Mouse (Mus musculus) MEL (cell line): Measurements from ENCODE around the gene Spice1. TPM values are rescaled to one million over a fixed set of nuclear protein-coding genes. Genes with fewer than 3 reads are reported as not detected.

Experiments used
- DNase-seq: peaks from one replicate; pipeline ENCODE4 v3.0.0; 2011; ENCODE audit warnings: low read depth, low spot score
- H3K27ac ChIP-seq: 2 replicates; pipeline ENCODE4 v1.5.1; 2012; ENCODE audit warnings: low read depth, mild to moderate bottlenecking, control low read depth, low read length, moderate library complexity; ENCODE audit not compliant: control insufficient read depth
- H3K27me3 ChIP-seq, 2 experiments: fragments of 150-350 bp in 1 of 2; sonication (generic) in 1 of 2; 2 replicates each; pipeline ENCODE4 v1.6.1; 2012; ENCODE audit warnings: low read length in 2 of 2, mild to moderate bottlenecking in 2 of 2, improper control_type of control experiment in 1 of 2, moderate library complexity in 1 of 2; ENCODE audit not compliant: insufficient read depth in 2 of 2, control insufficient read depth in 1 of 2
- H3K36me3 ChIP-seq, 2 experiments: 2 replicates each; pipeline ENCODE4 v1.6.1; 2012 to 2014; ENCODE audit warnings: low read length in 2 of 2, improper control_type of control experiment in 1 of 2, inconsistent platforms in 1 of 2, mild to moderate bottlenecking in 1 of 2; ENCODE audit not compliant: insufficient read depth in 2 of 2, control insufficient read depth in 1 of 2
- H3K4me1 ChIP-seq, 2 experiments: fragments of 150-350 bp in 1 of 2; sonication (generic) in 1 of 2; 2 replicates each; pipeline ENCODE4 v1.6.1; 2012; ENCODE audit warnings: low read length in 2 of 2, improper control_type of control experiment in 1 of 2, mild to moderate bottlenecking in 1 of 2; ENCODE audit not compliant: insufficient read depth in 2 of 2, control insufficient read depth in 1 of 2
- H3K4me3 ChIP-seq, 2 experiments: fragments of 150-350 bp in 1 of 2; sonication (generic) in 1 of 2; 2 replicates each; pipeline ENCODE4 v1.5.1; 2012; ENCODE audit warnings: low read depth in 2 of 2, low read length in 2 of 2, mild to moderate bottlenecking in 2 of 2, moderate library complexity in 2 of 2, control low read depth in 1 of 2, improper control_type of control experiment in 1 of 2; ENCODE audit not compliant: control insufficient read depth in 1 of 2, insufficient read depth in 1 of 2
- H3K79me2 ChIP-seq: 2 replicates; pipeline ENCODE4 v1.6.1; 2012; ENCODE audit warnings: mild to moderate bottlenecking, low read length, moderate library complexity; ENCODE audit not compliant: control insufficient read depth, poor library complexity, insufficient read depth
- H3K9ac ChIP-seq: 2 replicates; pipeline ENCODE4 v1.6.1; 2012; ENCODE audit warnings: low read depth, mild to moderate bottlenecking, control low read depth, low read length, moderate library complexity; ENCODE audit not compliant: control insufficient read depth, poor library complexity, severe bottlenecking
- H3K9me3 ChIP-seq: fragments of 150-350 bp; sonication (generic); replicated peaks from 2 replicates; pipeline ENCODE4 v1.6.1; 2012; ENCODE audit warnings: mild to moderate bottlenecking, low read length, improper control_type of control experiment, moderate library complexity; ENCODE audit not compliant: insufficient read depth
- BHLHE40 ChIP-seq: IDR thresholded peaks from 2 replicates; pipeline ENCODE4 v1.6.1; 2012; ENCODE audit warnings: low read depth, mild to moderate bottlenecking, inconsistent platforms, low read length, improper control_type of control experiment, borderline replicate concordance
- E2F4 ChIP-seq: IDR thresholded peaks from 2 replicates; pipeline ENCODE4 v1.6.1; 2011; ENCODE audit warnings: low read depth, low read length, improper control_type of control experiment, borderline replicate concordance
- ELF1 ChIP-seq: IDR thresholded peaks from 2 replicates; pipeline ENCODE4 v1.6.1; 2014; ENCODE audit warnings: low read depth, mild to moderate bottlenecking, inconsistent platforms, low read length, improper control_type of control experiment, moderate library complexity
- EP300 ChIP-seq, 2 experiments: IDR thresholded peaks; 2 replicates each; pipeline ENCODE4 v1.6.1; 2011; ENCODE audit warnings: improper control_type of control experiment in 2 of 2, low read length in 2 of 2, low read depth in 1 of 2, mild to moderate bottlenecking in 1 of 2
- HCFC1 ChIP-seq: IDR thresholded peaks from 2 replicates; pipeline ENCODE4 v1.6.1; 2012; ENCODE audit warnings: low read depth, mild to moderate bottlenecking, inconsistent platforms, low read length, improper control_type of control experiment, moderate library complexity
- MAFK ChIP-seq: IDR thresholded peaks from 2 replicates; pipeline ENCODE4 v1.6.1; 2011; ENCODE audit warnings: low read depth, mild to moderate bottlenecking, low read length, improper control_type of control experiment, borderline replicate concordance
- MAX ChIP-seq: IDR thresholded peaks from 2 replicates; pipeline ENCODE4 v1.6.1; 2011; ENCODE audit warnings: low read length, improper control_type of control experiment
- MAZ ChIP-seq: IDR thresholded peaks from 2 replicates; pipeline ENCODE4 v1.6.1; 2012; ENCODE audit warnings: low read depth, mild to moderate bottlenecking, inconsistent platforms, low read length, improper control_type of control experiment
- MEF2A ChIP-seq: IDR thresholded peaks from 2 replicates; pipeline ENCODE4 v1.6.1; 2014; ENCODE audit warnings: low read depth, mild to moderate bottlenecking, inconsistent platforms, low read length, improper control_type of control experiment; ENCODE audit not compliant: poor library complexity, insufficient replicate concordance, severe bottlenecking; ENCODE audit errors: extremely low read depth
- MXI1 ChIP-seq: IDR thresholded peaks from 2 replicates; pipeline ENCODE4 v1.6.1; 2011; ENCODE audit warnings: mild to moderate bottlenecking, low read depth, low read length, improper control_type of control experiment
- MYC ChIP-seq: IDR thresholded peaks from 2 replicates; pipeline ENCODE4 v1.6.1; 2011; ENCODE audit warnings: low read depth, mild to moderate bottlenecking, low read length, improper control_type of control experiment, moderate library complexity
- POLR2AphosphoS5 ChIP-seq: IDR thresholded peaks from 2 replicates; pipeline ENCODE4 v1.6.1; 2012; ENCODE audit warnings: low read depth, borderline replicate concordance, mild to moderate bottlenecking, inconsistent platforms, low read length, moderate library complexity, mixed read lengths
- RAD21 ChIP-seq: IDR thresholded peaks from 2 replicates; pipeline ENCODE4 v1.6.1; 2011; ENCODE audit warnings: mild to moderate bottlenecking, low read depth, low read length, improper control_type of control experiment
- SIN3A ChIP-seq: IDR thresholded peaks from 2 replicates; pipeline ENCODE4 v1.6.1; 2012; ENCODE audit warnings: low read length, improper control_type of control experiment, inconsistent platforms
- SMC3 ChIP-seq: IDR thresholded peaks from 2 replicates; pipeline ENCODE4 v1.6.1; 2011; ENCODE audit warnings: low read depth, low read length, improper control_type of control experiment
- TAL1 ChIP-seq: IDR thresholded peaks from 2 replicates; pipeline ENCODE4 v1.6.1; 2012; ENCODE audit warnings: mild to moderate bottlenecking, inconsistent platforms, low read length, moderate library complexity, mixed read lengths
- TBP ChIP-seq: IDR thresholded peaks from 2 replicates; pipeline ENCODE4 v1.8.0; 2011; ENCODE audit warnings: low read depth, low read length, improper control_type of control experiment
- USF1 ChIP-seq: IDR thresholded peaks from 2 replicates; pipeline ENCODE4 v1.6.1; 2014; ENCODE audit warnings: low read depth, mild to moderate bottlenecking, inconsistent platforms, low read length, improper control_type of control experiment, moderate library complexity
- USF2 ChIP-seq, 2 experiments: IDR thresholded peaks; 2 replicates each; pipeline ENCODE4 v1.6.1; 2011 to 2012; ENCODE audit warnings: improper control_type of control experiment in 2 of 2, low read length in 2 of 2, borderline replicate concordance in 1 of 2, inconsistent platforms in 1 of 2, low read depth in 1 of 2, mild to moderate bottlenecking in 1 of 2; ENCODE audit not compliant: insufficient read depth in 1 of 2
- ZC3H11A ChIP-seq: IDR thresholded peaks from 2 replicates; pipeline ENCODE4 v1.6.1; 2012; ENCODE audit warnings: low read depth, mild to moderate bottlenecking, inconsistent platforms, low read length, improper control_type of control experiment
- ZMIZ1 ChIP-seq: IDR thresholded peaks from 2 replicates; pipeline ENCODE4 v1.6.1; 2012; ENCODE audit warnings: low read depth, mild to moderate bottlenecking, inconsistent platforms, low read length, improper control_type of control experiment, moderate library complexity
- polyA plus RNA-seq, 2 experiments: library from polyadenylated mRNA; stranded (reverse) in 1 of 2; unstranded in 1 of 2; fragments of >175 nt in 1 of 2; fragments of >200 nt in 1 of 2; gene quantifications; 2 replicates each; pipeline versions ENCODE4 v1.2.1 to v1.2.4; 2012; ENCODE audit warnings: low replicate concordance in 2 of 2, low read depth in 1 of 2; ENCODE audit not compliant: insufficient read length in 2 of 2, insufficient read depth in 1 of 2, missing spikeins in 1 of 2
- total RNA-seq: library from RNA; depleted of rRNA; stranded (reverse); fragments of 300-350 nt; gene quantifications from 2 replicates; pipeline ENCODE4 v1.2.3, GENCODE M21; 2012

Gene Spice1
- total and polyA plus RNA-seq, 3 experiments: 14.8 to 24.1 TPM; not detected in 1

- Histone ChIP-seq H3K4me1 (no peaks in the 10 kb centered on the region), H3K4me3 (no peak overlapping the region), H3K27me3 (peaks cover 0 to 2% of the 10 kb centered on the region in 2 experiments; a peak in 2 of 4 replicates), H3K9ac (no peak overlapping the region), H3K79me2 (no peaks in the 10 kb centered on the region), H3K9me3 (no peaks in the 10 kb centered on the region), H3K36me3 (no peaks in the 10 kb centered on the region), H3K27ac (no peak overlapping the region)
- TF ChIP-seq BHLHE40 (no peak), E2F4 (no peak), MXI1 (no peak), ELF1 (no peak), ZMIZ1 (no peak), MAZ (no peak), RAD21 (no peak), TBP (no peak), MAFK (no peak), USF1 (no peak), HCFC1 (no peak), MEF2A (no peak), MAX (no peak), MYC (no peak), POLR2AphosphoS5 (no peak), USF2 (IDR thresholded peaks at IDR 0.05; ENCODE audit: borderline replicate concordance in 1 of 2, insufficient read depth in 1 of 2, low read depth in 1 of 2, low read length in 2 of 2) (no peak), SMC3 (no peak), EP300 (IDR thresholded peaks at IDR 0.05; ENCODE audit: low read depth in 1 of 2, low read length in 2 of 2) (no peak)
- no peak for DNase-seq
Observed at GRCm38 (mm10) chr16:44423499-44423898, 76.6 kb downstream of the Spice1 start.

DNA sequence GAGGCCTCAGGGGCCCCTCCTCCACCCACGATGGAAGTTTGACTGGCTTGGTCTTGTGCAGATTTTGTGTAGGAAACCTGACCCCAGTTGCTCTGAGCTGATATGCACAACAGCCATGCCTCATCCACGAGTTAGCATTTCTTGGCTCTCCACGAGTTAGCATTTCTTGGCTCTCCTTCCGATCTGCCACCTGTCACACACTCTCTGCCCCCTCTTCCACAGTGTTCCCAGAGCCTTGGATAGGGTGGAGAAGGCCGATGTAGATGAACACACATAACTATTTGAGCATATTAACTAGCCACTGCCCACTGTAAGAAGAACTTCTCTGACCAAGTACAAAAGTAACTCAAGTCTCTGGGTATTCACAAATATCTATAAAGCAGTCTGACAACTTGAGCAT, 81.5 kb downstream of the Spice1 start:
- H3K9me3 ChIP-seq: no peaks in the 10 kb centered on the region
- no peaks in the 10 kb centered on the region for H3K4me1 ChIP-seq
- H3K9ac ChIP-seq: no peak overlapping the region
- no peak overlapping the region for H3K27ac ChIP-seq
- no peaks in the 10 kb centered on the region for H3K36me3 ChIP-seq
- TF ChIP-seq SIN3A: no peak
- TF ChIP-seq MEF2A: no peak
- no peak for TF ChIP-seq TAL1
- TF ChIP-seq BHLHE40: no peak
- no peak for TF ChIP-seq ELF1
- no peak for TF ChIP-seq EP300 (IDR thresholded peaks at IDR 0.05; ENCODE audit: low read depth in 1 of 2, low read length in 2 of 2)
- TF ChIP-seq ZC3H11A: no peak
- no peaks in the 10 kb centered on the region; a peak in 2 of 4 replicates for H3K27me3 ChIP-seq
- no peaks in the 10 kb centered on the region for H3K79me2 ChIP-seq
- no peak overlapping the region for H3K4me3 ChIP-seq
- no peak for DNase-seq
